ENCODE assay signal across 33 mouse cellular contexts in the genomic region with DNA sequence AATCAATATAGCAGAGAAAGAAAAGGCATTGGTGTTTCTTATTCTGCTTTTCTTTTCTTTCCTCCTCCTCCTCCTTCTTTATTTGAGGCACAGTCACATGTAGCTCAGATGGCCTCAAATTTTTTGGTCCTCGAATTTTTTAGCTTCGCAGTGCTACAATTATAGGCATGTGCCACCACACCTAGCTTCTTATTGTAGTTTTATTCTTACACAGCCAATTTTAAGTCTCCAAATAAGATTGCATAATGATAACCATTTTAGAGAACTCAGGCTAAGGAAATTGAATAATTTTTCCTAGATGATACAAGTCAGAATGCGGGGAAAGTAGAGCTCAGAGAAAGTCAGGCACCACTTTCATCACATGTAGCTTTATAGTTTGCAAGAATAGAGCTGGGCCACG.
"Had no signal": no experiment of that assay in that cellular context is flagged by ENCODE, and none has a peak within 500 bp of the region (broad histone marks: within the 10 kb centered on the region; RNA-seq: fewer than 3 reads in every experiment).

No protein-coding gene starts in this region.

- H3K36me3 ChIP-seq: heart, embryonic 10.5 days; heart, embryonic 12.5 days; heart, embryonic 13.5 days; heart, embryonic 15.5 days; hindbrain, embryonic 10.5 days; hindbrain, embryonic 12.5 days; hindbrain, embryonic 13.5 days; hindbrain, embryonic 15.5 days; intestine, embryonic 15.5 days; kidney, embryonic 15.5 days had no signal

- ATAC-seq: hindbrain, embryonic 16.5 days; hindbrain, postnatal 0 days; inflammation-experienced regulatory T-cells, adult 6 months; intestine, embryonic 15.5 days; intestine, embryonic 16.5 days; intestine, postnatal 0 days had no signal

- H3K27ac ChIP-seq: heart, embryonic 10.5 days; heart, embryonic 13.5 days; heart, embryonic 15.5 days; hindbrain, embryonic 10.5 days; hindbrain, embryonic 12.5 days; hindbrain, embryonic 13.5 days; hindbrain, embryonic 14.5 days; hindbrain, embryonic 15.5 days; hindbrain, postnatal 0 days; intestine, embryonic 15.5 days; kidney, embryonic 15.5 days; kidney, postnatal 0 days; layer of hippocampus, adult 2 months had no signal

- DNase-seq: heart, postnatal 10 days; heart, postnatal 14 days; heart, postnatal 36 days; heart, postnatal 4 days; kidney, adult 11 months; kidney, adult 18-20 months; kidney, adult 8-10 months; kidney, adult 9 months; kidney, postnatal 10 days; kidney, postnatal 25 days; kidney, postnatal 36 days; kidney, postnatal 4 days; layer of hippocampus, adult 9-11 months; layer of hippocampus, postnatal 36 days had no signal

- H3K27me3 ChIP-seq: heart, embryonic 12.5 days; heart, embryonic 13.5 days; heart, embryonic 15.5 days; hindbrain, embryonic 12.5 days; hindbrain, embryonic 13.5 days; hindbrain, embryonic 15.5 days; intestine, embryonic 15.5 days; kidney, embryonic 15.5 days had no signal

- H3K4me1 ChIP-seq: heart, embryonic 15.5 days; hindbrain, embryonic 15.5 days; intestine, embryonic 15.5 days; kidney, embryonic 15.5 days had no signal

- H3K4me3 ChIP-seq: heart, embryonic 10.5 days; heart, embryonic 12.5 days; heart, embryonic 13.5 days; heart, embryonic 15.5 days; hindbrain, embryonic 10.5 days; hindbrain, embryonic 12.5 days; hindbrain, embryonic 13.5 days; hindbrain, embryonic 15.5 days; intestine, embryonic 15.5 days; kidney, embryonic 15.5 days; layer of hippocampus, adult 2 months; left cerebral cortex, adult 2 months had no signal
